Mouse (Mus musculus) E14TG2a.4 (cell line): ENCODE data around the gene Tmbim6.

Experiments
- CTCF ChIP-seq: conservative IDR thresholded peaks from 2 replicates; pipeline ENCODE4 v1.5.1; 2014; ENCODE audit warnings: low read length
- NANOG ChIP-seq: IDR thresholded peaks from 2 replicates; pipeline ENCODE4 v1.6.1; 2014; ENCODE audit warnings: borderline replicate concordance, low read length, mixed read lengths
- POU5F1 ChIP-seq: IDR thresholded peaks from 2 replicates; pipeline ENCODE4 v1.6.1; 2014; ENCODE audit warnings: low read length, borderline replicate concordance

DNA sequence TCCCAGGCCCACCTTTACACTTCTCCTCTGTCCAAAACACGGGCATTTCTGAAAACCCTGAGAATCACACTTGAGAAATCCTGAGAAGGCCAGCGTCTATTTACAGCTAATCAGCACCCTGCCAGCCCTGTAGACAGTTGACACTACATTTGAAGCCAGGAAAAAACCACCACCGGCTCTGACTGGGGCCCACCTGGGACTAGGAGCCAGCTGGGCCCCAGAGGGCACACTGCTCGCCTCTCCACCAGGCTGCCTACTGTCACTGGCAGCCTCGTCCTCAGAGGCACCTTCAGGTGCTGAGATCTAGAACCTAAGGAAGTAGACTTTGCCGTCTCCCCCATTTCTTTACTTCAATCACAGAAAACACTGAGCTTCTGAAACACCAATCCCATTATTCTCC lies 37.0 kb upstream of the Tmbim6 start:
- TF ChIP-seq CTCF (no peak), POU5F1 (no peak), NANOG (no peak)
